Mouse (Mus musculus) MEL (cell line): ENCODE measurements around the gene Mypn.

ENCODE experiments used
- BHLHE40 ChIP-seq: IDR thresholded peaks from 2 replicates; pipeline ENCODE4 v1.6.1; 2012; ENCODE audit warnings: low read depth, mild to moderate bottlenecking, inconsistent platforms, low read length, improper control_type of control experiment, borderline replicate concordance
- CHD1 ChIP-seq: IDR thresholded peaks from 2 replicates; pipeline ENCODE4 v1.6.1; 2012; ENCODE audit warnings: low read depth, mild to moderate bottlenecking, inconsistent platforms, low read length, improper control_type of control experiment
- CTCF ChIP-seq, 3 experiments: IDR thresholded peaks in 2 of 3; conservative IDR thresholded peaks in 1 of 3; 2 replicates each; pipeline ENCODE4 v1.5.1; 2011 to 2012; ENCODE audit warnings: low read length in 3 of 3, low read depth in 2 of 3, mild to moderate bottlenecking in 2 of 3, improper control_type of control experiment in 1 of 3, inconsistent platforms in 1 of 3, mixed read lengths in 1 of 3, moderate library complexity in 1 of 3; ENCODE audit not compliant: control insufficient read depth in 1 of 3, insufficient read depth in 1 of 3, poor library complexity in 1 of 3, severe bottlenecking in 1 of 3
- EP300 ChIP-seq, 2 experiments: IDR thresholded peaks; 2 replicates each; pipeline ENCODE4 v1.6.1; 2011; ENCODE audit warnings: improper control_type of control experiment in 2 of 2, low read length in 2 of 2, low read depth in 1 of 2, mild to moderate bottlenecking in 1 of 2
- ETS1 ChIP-seq: IDR thresholded peaks from 2 replicates; pipeline ENCODE4 v1.6.1; 2012; ENCODE audit warnings: low read depth, mild to moderate bottlenecking, inconsistent platforms, low read length, improper control_type of control experiment, moderate library complexity
- KAT2A ChIP-seq: conservative IDR thresholded peaks from 2 replicates; pipeline ENCODE4 v1.6.1; 2012; ENCODE audit warnings: low read depth, low read length, improper control_type of control experiment, inconsistent platforms
- MAFK ChIP-seq: IDR thresholded peaks from 2 replicates; pipeline ENCODE4 v1.6.1; 2011; ENCODE audit warnings: low read depth, mild to moderate bottlenecking, low read length, improper control_type of control experiment, borderline replicate concordance
- MAZ ChIP-seq: IDR thresholded peaks from 2 replicates; pipeline ENCODE4 v1.6.1; 2012; ENCODE audit warnings: low read depth, mild to moderate bottlenecking, inconsistent platforms, low read length, improper control_type of control experiment
- POLR2A ChIP-seq, 2 experiments: IDR thresholded peaks; 2 replicates each; pipeline ENCODE4 v1.6.1; 2011 to 2012; ENCODE audit warnings: low read length in 2 of 2, mild to moderate bottlenecking in 2 of 2, control low read depth in 1 of 2, improper control_type of control experiment in 1 of 2, low read depth in 1 of 2, moderate library complexity in 1 of 2; ENCODE audit not compliant: control insufficient read depth in 1 of 2, insufficient read depth in 1 of 2, poor library complexity in 1 of 2
- TCF12 ChIP-seq: IDR thresholded peaks from 2 replicates; pipeline ENCODE4 v1.6.1; 2014; ENCODE audit warnings: low read depth, mild to moderate bottlenecking, inconsistent platforms, low read length, improper control_type of control experiment, moderate library complexity

DNA sequence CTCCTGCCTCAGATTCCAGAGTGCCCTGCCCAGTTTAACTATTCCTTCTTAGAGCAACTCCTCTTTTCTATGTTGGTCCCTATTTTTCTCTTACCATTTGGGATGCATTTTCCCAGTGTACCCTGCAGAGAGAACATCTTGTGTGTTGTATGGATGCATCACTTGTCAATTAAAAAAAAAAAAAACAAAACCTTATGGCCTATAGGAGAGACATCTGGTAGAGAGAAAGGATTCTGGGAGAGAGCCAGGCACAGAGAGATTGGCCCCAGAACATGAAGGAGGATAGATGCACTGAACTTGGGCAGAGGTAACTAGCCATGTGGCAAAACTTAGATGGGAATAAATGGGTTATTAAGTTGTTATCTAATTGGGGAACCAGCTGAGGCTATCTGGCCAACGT is 22.6 kb downstream of the Mypn start:
- TF ChIP-seq MAZ (no peak), KAT2A (no peak), CTCF (IDR thresholded peaks at IDR 0.05 in 2 of 3, conservative IDR thresholded peaks at IDR 0.05 in 1 of 3; ENCODE audit: control insufficient read depth in 1 of 3, insufficient read depth in 1 of 3, low read depth in 2 of 3, low read length in 3 of 3, poor library complexity in 1 of 3, severe bottlenecking in 1 of 3) (no peak), TCF12 (no peak), POLR2A (IDR thresholded peaks at IDR 0.05; ENCODE audit: control insufficient read depth in 1 of 2, insufficient read depth in 1 of 2, low read depth in 1 of 2, low read length in 2 of 2, poor library complexity in 1 of 2) (no peak), MAFK (no peak), CHD1 (no peak), BHLHE40 (no peak), ETS1 (no peak), EP300 (IDR thresholded peaks at IDR 0.05; ENCODE audit: low read depth in 1 of 2, low read length in 2 of 2) (no peak)
